Mouse (Mus musculus): ENCODE measurements around the gene Cpsf2. TPM values are rescaled to one million over a fixed set of nuclear protein-coding genes. Genes with fewer than 3 reads are reported as not detected.
"Not testable (repeated sequence)": the region's sequence is repeated elsewhere in the genome, so short reads cannot be mapped to it uniquely, and the experiment has no call there.

The Cpsf2 gene
- total RNA-seq (2021): 10 to 100 TPM; 25.8 to 26.0 TPM
- long read RNA-seq, full-length matches to known transcripts: 35 of 42 reads
- long read RNA-seq, partial matches to known transcripts: 4 of 42 reads
- long read RNA-seq, other reads (novel, unspliced or antisense): 3 of 42 reads

DNA sequence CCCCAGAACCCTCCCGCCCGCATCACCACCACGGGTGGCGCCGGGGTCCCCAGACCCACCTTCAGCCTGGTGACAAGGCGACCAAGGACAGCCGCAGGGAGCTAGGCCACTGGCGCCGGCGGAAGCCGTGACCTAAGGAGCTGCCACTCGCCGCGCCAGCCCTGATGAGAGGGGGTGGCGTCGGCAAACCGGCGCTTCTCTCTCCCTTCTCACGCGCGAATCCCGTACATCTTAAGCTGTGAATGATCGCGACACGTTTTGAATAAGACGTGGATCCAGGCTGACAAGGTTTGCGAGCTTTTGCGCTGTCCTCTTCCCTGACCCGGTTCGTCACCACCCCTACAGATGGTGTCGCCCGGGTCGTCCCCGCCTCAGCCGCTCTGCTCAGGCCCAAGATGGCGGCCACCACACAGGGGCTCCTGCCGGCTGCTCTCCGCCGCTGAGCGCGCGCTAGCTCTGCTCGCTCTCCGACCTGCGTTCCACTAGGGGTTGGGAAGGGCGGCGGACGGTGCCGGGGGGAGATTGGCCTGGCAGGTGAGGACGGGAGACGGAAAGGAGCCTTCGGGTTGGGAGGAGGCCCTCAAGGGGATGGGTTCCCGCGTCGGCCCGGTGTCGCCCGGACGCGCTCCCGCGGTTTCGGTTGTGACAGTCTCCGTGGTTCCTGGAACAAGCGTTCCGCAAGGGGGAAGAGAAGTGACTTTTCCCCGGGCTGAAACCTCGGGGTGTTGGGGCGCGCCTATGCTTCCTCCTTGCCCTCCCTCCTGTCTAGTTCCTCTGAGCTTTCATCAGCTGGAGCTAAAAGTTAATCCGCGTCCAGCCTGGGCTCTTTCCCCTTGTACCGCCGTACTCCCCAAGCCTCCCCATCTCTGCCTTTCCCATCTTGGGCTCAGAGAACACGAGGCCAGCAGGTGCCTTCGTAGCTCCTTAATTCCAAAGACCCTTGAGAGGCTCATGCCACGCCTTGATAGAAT lies at the start of gene Cpsf2:
Gene Cpsf2 (plus strand): TSS at position 388 of the 971 bp plus-strand sequence.
- peak; percentile 85 to 88 for DNase-seq (ENCODE audit: low spot score in 2 of 2)

DNA sequence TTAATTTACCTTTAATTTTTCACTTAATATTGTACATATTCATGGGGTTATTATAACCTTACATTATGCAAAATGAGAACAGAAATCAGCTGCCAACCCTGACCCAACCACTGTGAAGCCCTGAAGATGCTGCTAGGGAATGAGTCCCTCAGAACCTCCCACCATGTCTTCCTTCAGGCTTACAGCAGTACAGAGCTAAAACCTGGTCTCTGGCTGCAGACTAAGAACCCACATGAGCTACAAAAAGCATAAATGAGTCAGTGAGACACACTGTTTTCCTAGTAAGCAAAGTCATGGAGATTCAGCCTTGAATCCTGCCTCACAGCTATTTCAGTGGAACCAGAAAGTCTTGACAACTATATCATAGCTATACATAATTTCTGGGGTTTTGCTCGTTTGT lies 47.4 kb upstream of the Cpsf2 start:
- DNase-seq (ENCODE audit: low spot score in 2 of 2): no peak

DNA sequence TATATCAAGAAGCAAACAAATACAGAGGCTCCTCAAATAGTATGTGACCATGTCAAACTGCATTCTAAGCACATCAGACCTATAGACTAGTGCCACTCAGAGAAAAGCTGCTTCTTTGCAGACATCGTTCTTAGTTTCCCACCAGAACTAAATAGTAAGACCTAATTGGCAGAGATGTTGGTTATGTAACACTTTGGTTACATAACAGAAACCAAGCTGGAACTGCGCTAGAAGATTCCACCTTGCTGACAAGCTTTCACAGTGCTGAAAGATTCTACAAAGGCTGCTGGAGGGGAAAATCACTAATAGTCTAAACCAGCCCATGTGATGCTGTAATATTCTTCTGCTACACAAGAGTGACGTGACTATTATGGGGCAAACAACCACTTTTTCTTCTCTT lies 40.6 kb upstream of the Cpsf2 start:
- peak in 1 of 2 experiments; percentile 46 for DNase-seq (ENCODE audit: low spot score in 2 of 2)

DNA sequence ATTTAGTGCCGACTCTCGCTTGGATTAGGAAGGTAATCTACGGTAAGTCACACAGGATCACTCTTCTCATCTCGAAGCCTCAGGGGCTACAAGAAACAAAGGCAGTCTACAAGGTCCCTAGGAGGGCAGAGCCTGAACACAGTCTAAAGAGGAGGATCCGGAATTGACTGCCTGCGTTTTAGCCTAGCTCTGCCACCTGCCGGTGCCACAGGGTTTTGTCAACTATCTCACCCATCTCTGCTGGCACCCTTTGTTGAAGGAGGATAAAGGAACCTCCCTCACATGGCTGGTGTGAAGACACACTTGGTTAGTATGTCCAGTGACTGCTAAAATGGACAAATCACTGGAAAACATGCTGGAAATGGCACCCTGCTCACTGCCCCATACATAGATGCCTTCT lies 38.2 kb upstream of the Cpsf2 start:
- DNase-seq (ENCODE audit: low spot score in 2 of 2): no peak

DNA sequence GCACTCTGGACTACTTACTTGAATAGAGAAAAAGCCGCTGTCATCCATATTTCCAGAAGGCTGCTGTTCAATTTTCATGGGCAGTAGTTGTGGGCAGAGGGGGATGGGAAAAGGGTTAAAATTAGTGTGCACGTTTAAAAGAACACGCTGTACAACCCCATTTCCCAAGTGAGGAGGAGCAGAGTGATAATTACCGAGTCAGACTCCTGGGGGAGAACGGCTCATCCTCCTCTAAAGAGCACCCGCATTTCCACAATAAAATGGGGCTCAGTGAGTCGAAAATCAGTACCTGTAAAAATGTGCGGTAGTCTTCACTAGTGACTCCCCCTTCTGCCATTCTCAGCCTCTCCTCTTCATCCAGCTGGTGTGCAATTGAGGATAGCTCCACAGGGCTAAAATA lies 27.8 kb upstream of the Cpsf2 start:
- peak in 1 of 2 experiments; percentile 38 for DNase-seq (ENCODE audit: low spot score in 2 of 2)

DNA sequence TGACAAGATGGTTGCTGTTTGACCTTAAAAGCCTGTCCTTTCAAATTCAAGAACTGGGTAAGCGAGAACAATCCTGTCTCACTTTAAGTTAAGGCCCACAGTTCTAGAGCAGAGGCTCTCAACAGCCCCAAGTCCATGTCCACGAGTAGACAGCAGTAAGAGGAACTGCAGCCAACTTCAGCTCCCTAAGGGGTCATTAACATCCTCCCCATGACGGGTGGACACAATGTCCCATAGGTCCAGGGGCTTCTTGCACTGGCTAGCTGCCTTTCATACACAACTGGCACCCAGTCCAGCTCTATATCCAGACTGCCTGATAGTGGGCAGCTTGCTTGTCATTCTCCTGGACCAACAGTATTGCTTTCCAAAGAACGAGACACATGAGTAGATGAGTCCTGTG lies 27.0 kb upstream of the Cpsf2 start:
- no peak for DNase-seq (ENCODE audit: low spot score in 2 of 2)

DNA sequence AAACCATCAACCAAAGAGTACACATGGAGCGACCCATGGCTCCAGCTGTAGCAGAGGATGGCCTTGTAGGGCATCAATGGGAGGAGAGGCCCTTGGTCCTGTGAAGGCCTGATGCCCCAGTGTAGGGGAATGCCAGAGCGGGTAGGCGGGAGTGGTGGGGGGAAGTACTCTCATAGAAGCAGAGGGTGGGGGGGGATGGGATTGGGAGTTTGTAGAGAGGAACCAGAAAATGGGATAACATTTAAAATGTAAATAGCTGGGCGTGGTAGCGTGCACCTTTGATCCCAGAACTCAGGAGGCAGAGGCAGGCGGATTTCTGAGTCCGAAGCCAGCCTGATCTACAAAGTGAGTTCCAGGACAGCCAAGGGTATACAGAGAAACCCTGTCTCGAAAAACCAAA lies 20.0 kb upstream of the Cpsf2 start:
- DNase-seq (ENCODE audit: low spot score in 2 of 2): not testable (repeated sequence)

DNA sequence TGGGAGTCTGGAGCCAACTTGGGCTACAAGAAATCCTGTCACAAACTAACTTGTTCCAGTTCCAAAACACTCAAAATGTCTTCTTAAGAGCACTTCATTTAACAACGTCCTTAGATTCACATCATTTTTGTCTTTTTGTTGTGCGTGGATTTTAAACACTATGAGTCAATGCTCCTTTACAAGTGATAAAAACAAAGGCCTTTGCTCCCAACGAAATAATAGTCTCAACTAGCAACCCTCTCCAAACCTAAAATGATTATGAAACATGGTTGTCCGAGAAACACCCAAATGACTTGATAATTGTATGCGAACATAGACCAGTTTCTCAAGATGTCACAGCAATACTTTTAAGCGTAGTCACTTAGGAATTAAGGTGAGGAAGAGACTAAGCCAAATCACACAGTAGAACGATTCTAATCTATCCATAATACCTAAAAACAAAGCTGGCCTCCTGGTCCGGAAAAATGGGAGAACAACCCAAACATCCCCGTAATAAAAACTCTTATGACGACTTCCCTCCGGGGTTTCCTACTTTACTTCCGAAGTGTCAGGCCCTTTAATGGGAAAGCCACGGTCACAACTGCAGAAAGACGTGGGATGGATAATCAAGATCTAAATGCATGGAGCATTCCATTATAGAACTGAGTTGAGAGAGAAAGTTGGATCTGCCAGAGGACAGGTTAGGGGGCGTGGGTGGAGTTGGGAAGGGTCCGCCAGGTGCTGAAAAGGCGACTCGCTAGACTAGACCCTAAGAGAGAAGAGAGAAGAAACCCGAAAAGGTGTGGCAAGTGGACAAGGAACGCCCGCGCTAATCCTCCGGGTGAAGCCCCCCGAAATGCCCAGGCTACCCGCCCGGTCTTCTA lies 18.5 kb upstream of the Cpsf2 start:
- DNase-seq (ENCODE audit: low spot score in 2 of 2): no peak

DNA sequence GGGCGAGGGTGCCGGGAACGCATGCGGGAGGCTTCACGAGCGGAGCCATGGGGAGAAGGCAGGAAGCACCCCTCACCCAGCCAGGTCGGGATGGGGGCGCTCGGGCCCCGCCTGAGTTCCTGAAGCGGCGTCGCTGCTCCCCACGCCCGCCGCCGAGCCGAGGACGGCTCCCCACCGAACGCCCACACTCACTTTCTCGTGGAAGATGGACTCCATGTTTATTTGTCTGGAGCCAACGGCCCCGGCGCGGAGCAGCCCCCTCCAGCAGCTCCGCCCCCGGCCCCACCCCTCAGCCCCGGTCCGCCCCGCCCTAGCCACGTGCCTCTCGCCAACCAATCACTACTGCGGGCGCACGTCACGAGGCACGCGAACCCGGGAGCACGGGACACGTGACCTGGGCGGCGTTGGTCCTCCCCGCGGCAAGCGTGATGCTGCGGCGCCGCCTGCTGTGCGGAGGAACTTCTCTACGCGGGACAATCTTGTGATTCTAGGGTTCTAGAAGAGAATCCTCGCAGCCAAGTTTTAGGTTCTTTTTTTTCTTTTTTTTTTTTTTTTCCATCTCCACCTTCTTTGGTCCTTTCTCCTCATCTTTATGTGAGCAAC lies 17.7 kb upstream of the Cpsf2 start, which contains the start of gene Atxn3:
Gene Atxn3 (minus strand): TSS at position 305 of the 603 bp plus-strand sequence.
- peak; percentile 96 to 98 for DNase-seq (ENCODE audit: low spot score in 2 of 2)

DNA sequence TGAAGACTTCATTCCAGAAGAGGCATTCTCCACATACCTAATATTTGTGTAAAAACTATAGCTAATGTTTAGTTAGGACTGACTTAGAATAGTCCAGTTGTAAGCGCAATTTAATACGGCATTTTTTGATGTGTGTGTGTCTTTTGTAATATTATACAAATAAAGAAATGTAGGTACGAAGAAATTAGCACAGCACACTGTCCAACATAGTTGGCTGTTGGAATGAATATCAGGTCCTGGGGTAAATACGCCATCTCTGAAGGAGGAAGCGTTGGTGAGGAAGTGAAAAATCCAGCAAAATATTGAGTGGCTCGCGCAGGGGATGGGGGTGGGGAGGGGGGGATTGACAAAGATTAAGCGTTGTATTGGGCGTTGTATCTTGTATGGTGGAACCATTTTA lies 17.2 kb upstream of the Cpsf2 start:
- no peak for DNase-seq (ENCODE audit: low spot score in 2 of 2)

DNA sequence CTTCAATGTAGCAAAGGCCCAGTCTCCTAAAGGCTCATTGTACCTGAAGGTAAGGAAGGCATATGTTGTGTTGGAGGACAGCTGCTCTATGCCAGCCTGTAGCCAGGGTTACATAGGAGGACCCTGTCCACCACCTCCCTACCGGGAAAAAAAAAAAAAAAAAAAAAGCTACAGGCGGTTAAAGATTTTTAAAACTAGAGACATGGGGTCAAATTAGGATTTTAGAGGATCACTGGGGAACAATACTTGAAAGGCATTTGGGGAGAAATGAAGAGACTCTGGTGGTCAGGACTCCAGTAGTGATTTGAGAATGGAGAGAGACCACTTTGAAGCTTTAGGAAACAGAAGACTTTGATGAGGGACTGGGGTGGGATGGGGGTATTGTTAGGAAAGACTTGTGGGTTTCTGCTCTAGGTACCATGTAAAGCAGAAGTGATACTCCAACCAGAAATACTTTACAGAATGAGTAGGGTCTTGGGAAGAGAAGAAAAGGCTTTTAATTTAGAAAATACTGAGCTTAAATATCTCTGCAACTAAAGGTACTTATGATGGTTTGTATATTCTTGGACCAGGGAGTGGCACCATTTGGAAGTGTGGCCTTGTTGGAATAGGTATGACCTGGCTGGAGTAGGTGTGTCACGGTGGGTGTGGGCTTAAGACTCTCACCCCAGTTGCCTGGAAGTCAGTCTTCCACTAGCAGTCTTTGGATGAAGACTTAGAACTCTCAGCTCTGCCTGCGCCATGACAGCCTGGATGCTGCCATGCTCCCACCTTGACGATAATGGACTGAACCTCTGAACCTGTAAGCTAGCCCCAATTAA lies 16.6 kb upstream of the Cpsf2 start:
- DNase-seq (ENCODE audit: low spot score in 2 of 2): not testable (repeated sequence)

DNA sequence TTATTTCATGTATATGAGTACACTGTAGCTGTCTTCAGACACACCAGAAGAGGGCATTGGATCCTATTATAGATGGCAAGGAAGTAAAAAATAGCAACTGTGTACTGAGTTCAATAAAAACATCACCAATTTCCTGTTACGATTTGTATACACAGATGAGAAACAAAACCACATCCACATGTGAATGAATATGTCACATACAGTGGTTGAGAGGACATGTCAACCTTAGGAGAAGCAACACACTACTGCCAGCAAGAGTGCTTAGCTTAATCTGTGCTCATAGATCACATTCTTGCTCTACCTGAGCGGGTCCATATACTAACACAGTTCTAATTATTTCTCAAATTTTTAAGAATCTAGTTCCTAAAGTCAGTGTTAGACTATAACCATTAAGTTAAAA lies 4.5 kb upstream of the Cpsf2 start:
- no peak for DNase-seq (ENCODE audit: low spot score in 2 of 2)

DNA sequence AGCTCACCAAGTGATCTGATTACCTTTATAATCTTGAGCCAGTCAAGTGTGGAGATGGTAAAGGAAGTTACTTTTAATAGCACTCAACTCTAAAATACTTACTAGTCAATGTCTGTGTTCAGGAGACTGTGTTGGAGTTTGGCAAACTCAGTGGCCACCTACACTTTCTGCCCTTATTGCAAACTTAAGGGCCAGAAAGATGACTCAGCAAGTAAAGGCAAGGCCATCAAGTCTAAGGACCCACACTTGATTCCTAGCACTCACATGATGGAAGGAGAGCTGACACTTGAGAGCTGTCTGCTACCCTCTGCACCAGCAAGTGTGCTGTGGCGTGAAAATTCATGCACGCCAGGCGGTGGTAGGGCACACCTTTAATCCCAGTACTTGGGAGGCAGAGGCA lies 3.6 kb upstream of the Cpsf2 start:
- DNase-seq (ENCODE audit: low spot score in 2 of 2): no peak

DNA sequence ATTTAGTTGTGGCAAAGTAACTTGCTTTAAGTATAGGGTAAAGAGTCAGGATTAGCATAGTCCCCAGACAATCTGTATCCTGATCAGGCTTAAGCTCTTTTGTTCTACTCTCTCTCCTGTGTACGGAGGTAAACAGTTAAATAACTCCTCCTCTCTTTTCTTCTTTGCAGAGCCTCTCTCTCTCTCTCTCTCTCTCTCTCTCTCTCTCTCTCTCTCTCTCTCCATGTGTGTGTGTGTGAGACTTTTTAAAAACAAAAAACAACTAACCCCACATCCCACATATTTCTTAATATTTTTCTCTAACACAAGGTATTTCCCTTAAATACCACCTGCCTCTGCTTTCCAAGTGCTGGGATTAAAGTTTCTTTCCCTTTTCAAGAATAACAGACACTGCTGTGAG lies 1.2 kb upstream of the Cpsf2 start:
- DNase-seq (ENCODE audit: low spot score in 2 of 2): no peak

DNA sequence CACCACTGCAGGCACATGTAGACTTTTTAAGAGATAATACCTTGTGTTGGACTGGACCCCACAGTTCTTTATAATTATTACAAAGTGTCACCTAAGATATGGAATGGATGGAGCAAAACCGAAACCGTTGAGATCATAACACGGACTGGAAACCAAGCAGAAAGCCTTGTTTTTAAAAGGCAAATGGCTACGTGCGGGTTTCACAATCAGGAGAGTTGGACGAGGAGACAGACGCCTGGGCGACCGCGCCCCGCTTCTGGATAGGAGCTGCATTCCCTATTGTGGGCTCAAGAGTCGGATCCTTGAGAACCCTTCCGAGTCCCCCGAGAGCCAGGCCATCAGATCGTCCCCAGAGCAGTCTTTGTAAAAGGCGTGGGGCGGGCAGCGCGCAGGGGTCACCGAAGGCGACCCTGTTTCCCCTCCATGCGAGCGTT lies 604 bp upstream of the Cpsf2 start:
- no peak for DNase-seq (ENCODE audit: low spot score in 2 of 2)

DNA sequence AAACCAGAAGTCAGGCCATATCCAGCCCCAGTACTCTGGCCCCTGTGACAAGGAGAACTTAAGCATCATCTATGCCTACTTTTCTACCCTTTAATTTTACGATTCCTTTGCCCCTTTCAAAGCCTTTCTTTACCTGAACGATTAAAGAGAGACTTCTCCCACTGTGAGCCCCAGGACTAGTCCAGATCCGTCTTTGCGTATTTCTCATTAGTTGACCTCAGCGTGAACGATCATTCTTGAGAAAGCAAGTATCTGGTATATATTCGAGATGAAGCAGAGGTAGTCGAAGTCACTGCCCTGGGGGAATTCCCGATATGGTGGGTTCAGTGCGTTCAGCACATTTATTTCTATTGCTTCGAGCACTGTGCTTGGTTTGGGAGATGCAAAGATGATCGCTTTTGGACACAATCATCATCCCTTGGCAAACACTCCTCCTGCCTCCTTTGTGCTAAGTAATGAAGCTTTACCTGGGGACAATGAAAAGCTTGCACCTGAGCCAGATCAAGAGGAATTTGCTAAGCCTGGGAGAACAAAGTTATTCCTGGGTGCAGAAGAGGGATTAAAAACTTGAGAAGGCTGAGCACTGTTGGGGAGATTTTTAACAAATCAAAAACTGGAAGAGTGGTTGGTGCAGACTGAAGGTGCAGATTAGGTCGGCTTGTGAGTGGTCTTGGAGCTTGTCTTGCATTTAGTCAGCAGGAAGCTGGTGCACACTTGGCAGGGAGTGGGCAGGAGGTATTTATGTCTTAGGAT lies 1.0 kb downstream of the Cpsf2 start:
- no peak for DNase-seq (ENCODE audit: low spot score in 2 of 2)

DNA sequence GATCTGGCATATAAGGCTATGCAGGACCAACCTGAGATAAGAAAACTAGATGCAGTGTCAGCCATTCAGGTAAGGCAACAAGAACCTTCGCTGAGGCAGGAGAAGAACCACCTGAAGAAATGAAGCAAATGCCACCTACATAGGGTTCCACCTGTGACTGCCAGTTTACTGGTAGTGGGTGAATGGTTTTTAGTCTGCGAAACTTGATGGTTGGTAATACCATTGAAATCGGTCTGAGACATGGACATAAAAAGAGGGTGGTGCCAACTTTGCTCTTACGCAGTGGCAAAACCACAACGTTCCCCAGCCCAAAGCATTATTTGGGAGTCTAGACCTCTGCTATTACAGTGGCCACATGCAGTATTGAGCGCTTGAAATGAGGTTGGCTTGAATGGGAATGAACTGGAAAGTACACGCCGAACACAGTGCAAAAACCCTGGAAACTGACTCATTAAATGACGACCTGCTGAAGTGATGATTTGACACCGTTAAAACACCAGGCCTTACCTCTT lies 1.7 kb downstream of the Cpsf2 start:
- DNase-seq (ENCODE audit: low spot score in 2 of 2): no peak

DNA sequence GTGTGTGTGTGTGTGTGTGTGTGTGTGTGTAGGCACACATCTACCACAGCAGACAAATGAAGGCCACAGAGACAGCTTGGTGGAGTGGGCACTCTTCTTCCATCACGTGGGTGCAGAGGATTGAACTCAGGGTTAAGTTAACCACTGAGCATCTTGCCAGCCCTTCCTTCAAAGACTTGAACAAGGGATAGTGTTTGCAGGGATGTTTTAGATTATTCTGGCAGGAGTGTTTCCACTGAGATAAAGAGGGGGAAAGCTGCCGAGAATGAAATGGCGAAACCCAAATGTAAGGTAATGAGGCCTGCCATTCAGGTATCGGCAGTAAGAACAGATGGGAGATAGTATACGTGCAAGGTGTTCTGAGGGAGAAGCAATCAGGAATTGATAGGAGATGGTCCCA lies 2.4 kb downstream of the Cpsf2 start:
- no peak for DNase-seq (ENCODE audit: low spot score in 2 of 2)

DNA sequence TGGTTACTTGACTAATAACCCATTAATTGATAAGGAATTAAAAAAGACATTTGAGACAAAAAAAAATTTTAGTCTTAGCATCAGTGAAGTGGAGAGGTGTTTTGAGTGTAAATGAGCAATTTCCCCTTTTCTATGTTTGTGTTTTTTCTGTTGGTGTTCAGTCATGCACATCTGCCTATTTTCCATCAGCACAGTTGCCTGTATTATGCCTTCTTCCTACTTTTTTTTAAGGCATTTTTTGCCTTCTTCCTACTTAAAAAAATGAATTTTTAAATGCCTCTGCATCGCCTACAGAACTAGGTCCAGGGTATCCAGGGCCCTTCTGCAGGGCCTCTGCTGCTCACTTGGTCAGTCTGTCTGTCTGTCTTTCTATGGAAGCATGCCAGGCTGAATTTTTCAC lies 2.8 kb downstream of the Cpsf2 start:
- DNase-seq (ENCODE audit: low spot score in 2 of 2): no peak
